Mouse (Mus musculus): ENCODE results near the gene Ccdc42.

The Ccdc42 gene

GRCm38 (mm10) chr11:68586721-68587120 lies at the start of gene Ccdc42:
Gene Ccdc42 (plus strand): TSS chr11:68587021.
- no peak for DNase-seq (ENCODE audit: low spot score in 2 of 2)

- no peak for DNase-seq (ENCODE audit: low spot score in 2 of 2)
Observed at GRCm38 (mm10) chr11:68539621-68540020, 47.2 kb upstream of the Ccdc42 start.

GRCm38 (mm10) chr11:68544554-68544953 lies 42.3 kb upstream of the Ccdc42 start:
- no peak for DNase-seq (ENCODE audit: low spot score in 2 of 2)

GRCm38 (mm10) chr11:68545172-68545571 lies 41.6 kb upstream of the Ccdc42 start:
- no peak for DNase-seq (ENCODE audit: low spot score in 2 of 2)

GRCm38 (mm10) chr11:68545682-68546222 lies 41.1 kb upstream of the Ccdc42 start:
- no peak for DNase-seq (ENCODE audit: low spot score in 2 of 2)

- DNase-seq (ENCODE audit: low spot score in 2 of 2): no peak
Observed at GRCm38 (mm10) chr11:68547484-68547883, 39.3 kb upstream of the Ccdc42 start.

- no peak for DNase-seq (ENCODE audit: low spot score in 2 of 2)
Observed at GRCm38 (mm10) chr11:68549597-68549996, 37.2 kb upstream of the Ccdc42 start.

GRCm38 (mm10) chr11:68550358-68550757 lies 36.5 kb upstream of the Ccdc42 start:
- no peak for DNase-seq (ENCODE audit: low spot score in 2 of 2)

GRCm38 (mm10) chr11:68553981-68554471 lies 32.8 kb upstream of the Ccdc42 start:
- peak; percentile 47 to 79 for DNase-seq (ENCODE audit: low spot score in 2 of 2)

GRCm38 (mm10) chr11:68555918-68556584 lies 30.8 kb upstream of the Ccdc42 start, which contains the start of gene Mfsd6l:
Gene Mfsd6l (plus strand): TSS chr11:68556186.
- DNase-seq (ENCODE audit: low spot score in 2 of 2): no peak

GRCm38 (mm10) chr11:68559546-68559945 lies 27.3 kb upstream of the Ccdc42 start:
- DNase-seq (ENCODE audit: low spot score in 2 of 2): no peak

GRCm38 (mm10) chr11:68561957-68562950 lies 24.6 kb upstream of the Ccdc42 start:
- no peak for DNase-seq (ENCODE audit: low spot score in 2 of 2)

GRCm38 (mm10) chr11:68564356-68565031 lies 22.3 kb upstream of the Ccdc42 start:
- no peak for DNase-seq (ENCODE audit: low spot score in 2 of 2)

- no peak for DNase-seq (ENCODE audit: low spot score in 2 of 2)
Observed at GRCm38 (mm10) chr11:68565032-68565429, 21.8 kb upstream of the Ccdc42 start.

- peak in 1 of 2 experiments; percentile 35 for DNase-seq (ENCODE audit: low spot score in 2 of 2)
Observed at GRCm38 (mm10) chr11:68566447-68567059, 20.3 kb upstream of the Ccdc42 start.

GRCm38 (mm10) chr11:68570861-68571260 lies 16.0 kb upstream of the Ccdc42 start:
- no peak for DNase-seq (ENCODE audit: low spot score in 2 of 2)

GRCm38 (mm10) chr11:68577076-68577475 lies 9.7 kb upstream of the Ccdc42 start:
- no peak for DNase-seq (ENCODE audit: low spot score in 2 of 2)

- no peak for DNase-seq (ENCODE audit: low spot score in 2 of 2)
Observed at GRCm38 (mm10) chr11:68579462-68579881, 7.3 kb upstream of the Ccdc42 start.

- no peak for DNase-seq (ENCODE audit: low spot score in 2 of 2)
Observed at GRCm38 (mm10) chr11:68580566-68580965, 6.3 kb upstream of the Ccdc42 start.

GRCm38 (mm10) chr11:68583225-68583624 lies 3.6 kb upstream of the Ccdc42 start:
- no peak for DNase-seq (ENCODE audit: low spot score in 2 of 2)

GRCm38 (mm10) chr11:68583906-68584480 lies 2.8 kb upstream of the Ccdc42 start:
- DNase-seq (ENCODE audit: low spot score in 2 of 2): no peak

All from spleen, postnatal 4 days (tissue).